Mouse (Mus musculus) megakaryocyte-erythroid progenitor cell, adult 5-6 weeks (primary cell): ENCODE measurements at regions not wholly inside any gene's neighbourhood (a gene's known extent, or its start where the extent isn't known, plus 50 kb on each side); places are given as distances from the start of the nearest gene placed in this dataset.
"Not testable (repeated sequence)": the region's sequence is repeated elsewhere in the genome, so short reads cannot be mapped to it uniquely, and the experiment has no call there.

ENCODE experiments used
- ATAC-seq: replicated peaks from 2 replicates; pipeline ENCODE4 v1.8.0; 2016; ENCODE audit warnings: mild to moderate bottlenecking, inconsistent platforms; ENCODE audit not compliant: severe bottlenecking, poor library complexity, low FRiP score, low TSS enrichment

GRCm38 (mm10) chr10:22460386-22460785 lies 100.0 kb downstream of the Raet1d start:
- not testable (repeated sequence) for ATAC-seq

- 0 out of 2 replicates have a peak, but pooled peaks have one; percentile 26 for ATAC-seq
Observed at GRCm38 (mm10) chr10:22460818-22461479, 100.6 kb downstream of the Raet1d start.

GRCm38 (mm10) chr10:22461480-22462050 lies 101.2 kb downstream of the Raet1d start:
- ATAC-seq = not testable (repeated sequence)

- not testable (repeated sequence) for ATAC-seq
Observed at GRCm38 (mm10) chr10:22471722-22472330, 111.5 kb downstream of the Raet1d start.

GRCm38 (mm10) chr10:22479860-22480259 lies 119.5 kb downstream of the Raet1d start:
- ATAC-seq = not testable (repeated sequence)

GRCm38 (mm10) chr10:22487071-22487470 lies 126.7 kb downstream of the Raet1d start:
- not testable (repeated sequence) for ATAC-seq

GRCm38 (mm10) chr10:22491806-22492347 lies 131.5 kb downstream of the Raet1d start:
- not testable (repeated sequence) for ATAC-seq

- no peak for ATAC-seq
Observed at GRCm38 (mm10) chr10:22495975-22496496, 135.7 kb downstream of the Raet1d start.
